Mouse (Mus musculus): Measurements from ENCODE around the gene Lancl2. TPM values are rescaled to one million over a fixed set of nuclear protein-coding genes. Genes with fewer than 3 reads are reported as not detected.

Lancl2 gene
- polyA plus RNA-seq, 1 experiment from 2014 or later: 59.3 TPM

- Histone ChIP-seq H3K9me3 (ENCODE audit: control insufficient read depth, low read length) (no peaks in the 10 kb centered on the region), H3K36me3 (ENCODE audit: control insufficient read depth, insufficient read depth, low read length) (no peaks in the 10 kb centered on the region), H3K27me3 (ENCODE audit: control insufficient read depth, insufficient read depth, low read length) (no peaks in the 10 kb centered on the region), H3K4me1 (ENCODE audit: control insufficient read depth, insufficient read depth, low read length) (no peaks in the 10 kb centered on the region), H3K4me3 (ENCODE audit: low read depth, low read length) (no peak overlapping the region), H3K9ac (ENCODE audit: low read length) (no peak overlapping the region), H3K4me2 (no peak overlapping the region), H3K27ac (ENCODE audit: low read depth, low read length) (no peak overlapping the region)
- ATAC-seq (ENCODE audit: low FRiP score): no peak
- DNase-seq (ENCODE audit: low spot score, missing footprints): peak; percentile 4
Observed at GRCm38 (mm10) chr6:57763054-57763453, 60.7 kb downstream of the Lancl2 start.

- Histone ChIP-seq H3K36me3 (ENCODE audit: control insufficient read depth, insufficient read depth, low read length) (no peaks in the 10 kb centered on the region), H3K9me3 (ENCODE audit: control insufficient read depth, low read length) (no peaks in the 10 kb centered on the region), H3K27ac (ENCODE audit: low read depth, low read length) (no peak overlapping the region), H3K4me1 (ENCODE audit: control insufficient read depth, insufficient read depth, low read length) (no peaks in the 10 kb centered on the region), H3K4me2 (no peak overlapping the region), H3K9ac (ENCODE audit: low read length) (no peak overlapping the region), H3K4me3 (ENCODE audit: low read depth, low read length) (no peak overlapping the region), H3K27me3 (ENCODE audit: control insufficient read depth, insufficient read depth, low read length) (no peaks in the 10 kb centered on the region)
- 84% methylated on average over 3 of the region's 3 CpGs for WGBS
- ATAC-seq (ENCODE audit: low FRiP score) (no peak), DNase-seq (ENCODE audit: low spot score, missing footprints) (peak; percentile 31)
Observed at GRCm38 (mm10) chr6:57765095-57765878, 62.9 kb downstream of the Lancl2 start.

GRCm38 (mm10) chr6:57766287-57766686 is 63.9 kb downstream of the Lancl2 start:
- Histone ChIP-seq H3K9me3 (ENCODE audit: control insufficient read depth, low read length) (no peaks in the 10 kb centered on the region), H3K4me1 (ENCODE audit: control insufficient read depth, insufficient read depth, low read length) (no peaks in the 10 kb centered on the region), H3K36me3 (ENCODE audit: control insufficient read depth, insufficient read depth, low read length) (no peaks in the 10 kb centered on the region), H3K27ac (ENCODE audit: low read depth, low read length) (no peak overlapping the region), H3K4me2 (no peak overlapping the region), H3K27me3 (ENCODE audit: control insufficient read depth, insufficient read depth, low read length) (no peaks in the 10 kb centered on the region), H3K9ac (ENCODE audit: low read length) (no peak overlapping the region), H3K4me3 (ENCODE audit: low read depth, low read length) (no peak overlapping the region)
- 88% methylated on average over 1 of the region's 1 CpGs for WGBS
- ATAC-seq (ENCODE audit: low FRiP score) (no peak), DNase-seq (ENCODE audit: low spot score, missing footprints) (no peak)

- peak; percentile 49 for DNase-seq (ENCODE audit: low spot score, missing footprints)
- no peak overlapping the region for H3K9ac ChIP-seq (ENCODE audit: low read length)
- no peak overlapping the region for H3K4me3 ChIP-seq (ENCODE audit: low read depth, low read length)
- H3K27me3 ChIP-seq (ENCODE audit: control insufficient read depth, insufficient read depth, low read length): no peaks in the 10 kb centered on the region
- H3K4me2 ChIP-seq: no peak overlapping the region
- H3K27ac ChIP-seq (ENCODE audit: low read depth, low read length): no peak overlapping the region
- no peak for ATAC-seq (ENCODE audit: low FRiP score)
- WGBS: 74% methylated on average over 8 of the region's 8 CpGs
- no peaks in the 10 kb centered on the region for H3K4me1 ChIP-seq (ENCODE audit: control insufficient read depth, insufficient read depth, low read length)
- H3K36me3 ChIP-seq (ENCODE audit: control insufficient read depth, insufficient read depth, low read length): peaks cover 2% of the 10 kb centered on the region; the same call in 1 of the 2 replicates
- H3K9me3 ChIP-seq (ENCODE audit: control insufficient read depth, low read length): no peaks in the 10 kb centered on the region
Observed at GRCm38 (mm10) chr6:57767112-57767868, 65.0 kb downstream of the Lancl2 start.

- Histone ChIP-seq H3K4me1 (ENCODE audit: control insufficient read depth, insufficient read depth, low read length) (no peaks in the 10 kb centered on the region), H3K4me3 (ENCODE audit: low read depth, low read length) (no peak overlapping the region)
- DNase-seq (ENCODE audit: low spot score, missing footprints): peak; percentile 12
Observed at GRCm38 (mm10) chr6:57768948-57769525, 66.7 kb downstream of the Lancl2 start.

GRCm38 (mm10) chr6:57770467-57771190 is 68.3 kb downstream of the Lancl2 start:
- no peak overlapping the region for H3K4me2 ChIP-seq
- no peaks in the 10 kb centered on the region for H3K27me3 ChIP-seq (ENCODE audit: control insufficient read depth, insufficient read depth, low read length)
- DNase-seq (ENCODE audit: low spot score, missing footprints) (peak; percentile 19), ATAC-seq (ENCODE audit: low FRiP score) (no peak)
- no peak overlapping the region for H3K9ac ChIP-seq (ENCODE audit: low read length)
- no peaks in the 10 kb centered on the region for H3K9me3 ChIP-seq (ENCODE audit: control insufficient read depth, low read length)
- no peak overlapping the region for H3K4me3 ChIP-seq (ENCODE audit: low read depth, low read length)
- H3K4me1 ChIP-seq (ENCODE audit: control insufficient read depth, insufficient read depth, low read length): no peaks in the 10 kb centered on the region
- no peak overlapping the region for H3K27ac ChIP-seq (ENCODE audit: low read depth, low read length)
- peaks cover 7% of the 10 kb centered on the region for H3K36me3 ChIP-seq (ENCODE audit: control insufficient read depth, insufficient read depth, low read length)
- 93% methylated on average over 1 of the region's 1 CpGs for WGBS

More at GRCm38 (mm10) chr6:57768948-57769525, 66.7 kb downstream of the Lancl2 start:
- Histone ChIP-seq H3K9ac (ENCODE audit: low read length) (no peak overlapping the region), H3K27ac (ENCODE audit: low read depth, low read length) (no peak overlapping the region), H3K36me3 (ENCODE audit: control insufficient read depth, insufficient read depth, low read length) (peaks cover 2% of the 10 kb centered on the region), H3K27me3 (ENCODE audit: control insufficient read depth, insufficient read depth, low read length) (no peaks in the 10 kb centered on the region), H3K4me2 (no peak overlapping the region), H3K9me3 (ENCODE audit: control insufficient read depth, low read length) (no peaks in the 10 kb centered on the region)
- WGBS: 93% methylated on average over 7 of the region's 7 CpGs
- ATAC-seq (ENCODE audit: low FRiP score): no peak

- peaks cover 7% of the 10 kb centered on the region for H3K36me3 ChIP-seq (ENCODE audit: control insufficient read depth, insufficient read depth, low read length)
- no peaks in the 10 kb centered on the region for H3K4me1 ChIP-seq (ENCODE audit: control insufficient read depth, insufficient read depth, low read length)
- no peak overlapping the region for H3K4me2 ChIP-seq
- H3K9me3 ChIP-seq (ENCODE audit: control insufficient read depth, low read length): no peaks in the 10 kb centered on the region
- H3K4me3 ChIP-seq (ENCODE audit: low read depth, low read length): no peak overlapping the region
- no peaks in the 10 kb centered on the region for H3K27me3 ChIP-seq (ENCODE audit: control insufficient read depth, insufficient read depth, low read length)
- H3K9ac ChIP-seq (ENCODE audit: low read length): no peak overlapping the region
- no peak for ATAC-seq (ENCODE audit: low FRiP score)
- H3K27ac ChIP-seq (ENCODE audit: low read depth, low read length): no peak overlapping the region
- WGBS: 96% methylated on average over 1 of the region's 1 CpGs
- DNase-seq (ENCODE audit: low spot score, missing footprints): no peak
Observed at GRCm38 (mm10) chr6:57773792-57774191, 71.5 kb downstream of the Lancl2 start.

- 93% methylated on average over 3 of the region's 3 CpGs for WGBS
- no peaks in the 10 kb centered on the region for H3K27me3 ChIP-seq (ENCODE audit: control insufficient read depth, insufficient read depth, low read length)
- no peak overlapping the region for H3K4me3 ChIP-seq (ENCODE audit: low read depth, low read length)
- no peak overlapping the region for H3K9ac ChIP-seq (ENCODE audit: low read length)
- no peaks in the 10 kb centered on the region for H3K4me1 ChIP-seq (ENCODE audit: control insufficient read depth, insufficient read depth, low read length)
- H3K9me3 ChIP-seq (ENCODE audit: control insufficient read depth, low read length): no peaks in the 10 kb centered on the region
- DNase-seq (ENCODE audit: low spot score, missing footprints) (no peak), ATAC-seq (ENCODE audit: low FRiP score) (no peak)
- no peaks in the 10 kb centered on the region for H3K36me3 ChIP-seq (ENCODE audit: control insufficient read depth, insufficient read depth, low read length)
- no peak overlapping the region for H3K27ac ChIP-seq (ENCODE audit: low read depth, low read length)
- no peak overlapping the region for H3K4me2 ChIP-seq
Observed at GRCm38 (mm10) chr6:57780359-57780758, 78.0 kb downstream of the Lancl2 start.
